Mouse (Mus musculus): ENCODE results near the gene Txlna. TPM values are rescaled to one million over a fixed set of nuclear protein-coding genes. Genes with fewer than 3 reads are reported as not detected.

Gene Txlna
- total and polyA plus RNA-seq, 3 experiments: 51.8 to 64.7 (median 52.2) TPM

DNA sequence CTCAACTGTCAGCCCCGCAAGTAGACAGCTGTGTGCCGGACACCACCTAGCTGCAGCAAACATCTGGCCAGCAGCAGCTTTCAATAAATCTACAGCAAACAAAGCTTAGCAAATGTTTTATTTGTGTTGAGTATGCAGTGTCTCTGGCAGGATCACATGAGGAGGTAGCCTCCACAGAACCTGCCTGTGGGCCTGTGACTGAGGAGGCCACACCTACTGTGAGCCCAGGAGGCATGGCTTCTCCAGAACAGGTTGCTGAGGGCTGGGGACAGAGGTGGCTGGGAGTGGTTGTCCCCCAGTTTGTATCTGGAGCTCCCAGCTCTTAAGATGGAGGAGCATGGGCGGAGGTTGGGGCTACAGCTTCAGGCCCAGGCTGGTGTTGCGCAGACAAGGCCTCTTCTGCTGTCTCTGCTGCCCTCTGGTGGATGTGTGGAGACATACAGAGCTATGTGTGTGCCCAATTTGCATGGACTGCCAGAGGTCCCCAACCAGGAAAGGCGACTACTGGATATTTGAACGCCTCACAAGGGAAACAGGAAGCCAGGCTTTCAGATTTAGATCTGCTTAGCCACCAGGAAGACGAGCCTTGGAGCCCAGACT, 32.3 kb downstream of the Txlna start:
- DNase-seq (ENCODE audit: extremely low read depth): peak; percentile 95
- in situ Hi-C loops (cut with MboI; ENCODE audit: low pct_ligation_motif_present, low pct_unique_long_range_greater_than_20kb, low sequenced_read_pairs): loop anchor here (5.0 to 25.0 kb wide), 2 partner anchors 56 to 246 kb away; no protein-coding TSS in a partner anchor
- Histone ChIP-seq H3K4me1 (ENCODE audit: control insufficient read depth in 1 of 2, insufficient read depth in 2 of 2) (peaks cover 6 to 49% of the 10 kb centered on the region in 2 experiments), H3K9ac (ENCODE audit: insufficient read depth, low read depth) (peak overlapping the region; percentile 1; the same call in 1 of the 2 replicates), H3K27me3 (replicated peaks) (no peaks in the 10 kb centered on the region), H3K4me3 (replicated peaks in 1 of 3; ENCODE audit: low read depth in 2 of 3, low read length in 2 of 3, poor library complexity in 1 of 3) (peak overlapping the region in 1 of 3 experiments; percentile 19), H3K4me2 (ENCODE audit: insufficient read depth, low read depth, poor library complexity, severe bottlenecking) (no peak overlapping the region), H3K79me2 (replicated peaks; ENCODE audit: control insufficient read depth, extremely low read depth, insufficient read depth, poor library complexity, severe bottlenecking) (no peaks in the 10 kb centered on the region), H3K36me3 (replicated peaks in 1 of 2; ENCODE audit: control insufficient read depth in 1 of 2, insufficient read depth in 1 of 2, low read length in 1 of 2) (peaks cover 45 to 81% of the 10 kb centered on the region in 2 experiments), H3K9me3 (replicated peaks; ENCODE audit: low read length) (no peaks in the 10 kb centered on the region), H3K27ac (ENCODE audit: insufficient read depth, low read depth) (peak overlapping the region; percentile 33; the same call in 1 of the 2 replicates)
- TF ChIP-seq USF2 (conservative IDR thresholded peaks at IDR 0.05; ENCODE audit: low read depth, low read length): 0 out of 2 replicates have a peak, but pooled peaks have one; percentile 3
- TF ChIP-seq CTCF (conservative IDR thresholded peaks at IDR 0.05 in 1 of 2, IDR thresholded peaks at IDR 0.05 in 1 of 2; ENCODE audit: low read depth in 2 of 2, low read length in 2 of 2): peak; percentile 81 to 95
- TF ChIP-seq RAD21 (IDR thresholded peaks at IDR 0.05; ENCODE audit: low read depth, low read length): peak; percentile 93
- no peak for TF ChIP-seq POLR2AphosphoS2 (IDR thresholded peaks at IDR 0.05; ENCODE audit: low read depth, low read length)
- TF ChIP-seq NRF1 (IDR thresholded peaks at IDR 0.05; ENCODE audit: low read depth, low read length): peak; percentile 60; the same call in 1 of the 2 replicates
- peak; percentile 81 for TF ChIP-seq ZC3H11A (IDR thresholded peaks at IDR 0.05; ENCODE audit: low read depth, low read length)
- TF ChIP-seq MAZ (IDR thresholded peaks at IDR 0.05; ENCODE audit: low read depth, low read length): no peak
- TF ChIP-seq IRF4 (IDR thresholded peaks at IDR 0.05; ENCODE audit: low read depth, low read length): peak; percentile 45; the same call in 1 of the 2 replicates
- TF ChIP-seq BHLHE40 (IDR thresholded peaks at IDR 0.05; ENCODE audit: low read depth, low read length): no peak
- peak; percentile 94 for TF ChIP-seq SMC3 (IDR thresholded peaks at IDR 0.05; ENCODE audit: low read depth, low read length)
- TF ChIP-seq ELF1 (IDR thresholded peaks at IDR 0.05; ENCODE audit: low read depth, low read length): peak; percentile 74
- no peak for TF ChIP-seq RCOR1 (conservative IDR thresholded peaks at IDR 0.05; ENCODE audit: low read depth, low read length)
- 0 out of 2 replicates have a peak, but pooled peaks have one; percentile 13 for TF ChIP-seq TCF12 (IDR thresholded peaks at IDR 0.05; ENCODE audit: low read depth, low read length)
- TF ChIP-seq NELFE (IDR thresholded peaks at IDR 0.05; ENCODE audit: low read depth, low read length): no peak
- TF ChIP-seq ZNF384 (IDR thresholded peaks at IDR 0.05; ENCODE audit: low read depth, low read length): no peak
- TF ChIP-seq MYC (IDR thresholded peaks at IDR 0.05; ENCODE audit: low read depth, low read length): peak; percentile 37; the same call in 1 of the 2 replicates
- dilution Hi-C loops (cut with MboI; ENCODE audit: extremely low pct_ligation_motif_present, extremely low pct_unique_long_range_greater_than_20kb, low sequenced_read_pairs): no loop called here

DNA sequence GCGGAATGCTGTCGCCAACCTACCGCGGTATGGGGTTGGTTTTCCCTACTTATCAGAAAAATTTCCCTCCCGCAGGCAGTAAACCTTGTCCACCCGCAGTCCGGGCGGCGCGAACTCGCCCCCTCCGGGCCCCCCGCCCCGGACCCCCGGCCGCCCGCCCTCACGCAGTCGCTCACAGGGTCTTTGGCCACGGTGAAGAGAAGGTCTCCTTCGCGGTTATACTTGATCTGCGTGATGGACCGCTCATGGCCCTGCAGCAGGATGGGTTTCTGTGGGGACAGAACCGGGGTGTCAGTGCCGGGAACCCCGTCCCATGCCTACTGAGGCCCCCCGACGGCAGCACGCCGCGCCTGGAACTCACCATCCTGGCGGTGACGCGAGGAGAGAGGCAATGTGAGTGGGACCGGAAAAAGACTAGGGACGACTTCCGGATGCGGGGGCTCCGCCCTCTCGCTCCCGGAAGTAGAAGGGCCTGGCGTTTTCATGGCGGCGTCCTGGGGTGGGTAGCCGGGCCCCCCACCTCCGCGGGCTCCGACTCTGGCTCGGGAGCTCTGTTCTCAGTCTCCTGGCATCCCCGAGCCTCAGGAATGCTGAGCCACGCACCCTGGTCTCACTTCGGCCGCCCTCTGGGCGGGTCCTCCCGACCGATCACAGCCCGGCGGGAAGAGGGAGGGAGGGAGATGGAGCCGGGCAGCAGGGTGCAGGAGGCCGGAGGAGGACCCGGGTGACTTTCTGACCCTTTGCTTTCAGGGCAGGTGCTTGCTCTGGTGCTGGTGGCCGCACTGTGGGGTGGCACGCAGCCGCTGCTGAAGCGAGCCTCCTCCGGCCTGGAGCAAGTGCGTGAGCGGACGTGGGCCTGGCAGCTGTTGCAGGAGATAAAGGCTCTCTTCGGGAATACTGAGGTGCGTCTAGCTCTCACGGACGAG, 40.4 kb downstream of the Txlna start, which contains the start of the genes Eif3i and Tmem234:
Eif3i (minus strand) TSS at position 416 of the 926 bp plus-strand sequence.
Tmem234 (plus strand) TSS at position 436 of the 926 bp plus-strand sequence.
- peak within 1 kb of the TSS; percentile 89 for H3K4me2 ChIP-seq (ENCODE audit: insufficient read depth, low read depth, poor library complexity, severe bottlenecking)
- H3K27me3 ChIP-seq (replicated peaks): no peaks in the 10 kb centered on the region
- dilution Hi-C loops (cut with MboI; ENCODE audit: extremely low pct_ligation_motif_present, extremely low pct_unique_long_range_greater_than_20kb, low sequenced_read_pairs) (no loop called here), in situ Hi-C loops (cut with MboI; ENCODE audit: low pct_ligation_motif_present, low pct_unique_long_range_greater_than_20kb, low sequenced_read_pairs) (loop anchor here (25.0 kb wide), 1 partner anchor 238 kb away; no protein-coding TSS in a partner anchor)
- peaks cover 66% of the 10 kb centered on the region for H3K79me2 ChIP-seq (replicated peaks; ENCODE audit: control insufficient read depth, extremely low read depth, insufficient read depth, poor library complexity, severe bottlenecking)
- peak within 1 kb of the TSS; percentile 94 for H3K9ac ChIP-seq (ENCODE audit: insufficient read depth, low read depth)
- H3K4me1 ChIP-seq (ENCODE audit: control insufficient read depth in 1 of 2, insufficient read depth in 2 of 2): peaks cover 13 to 41% of the 10 kb centered on the region in 2 experiments
- DNase-seq (ENCODE audit: extremely low read depth): peak; percentile 84
- peak within 1 kb of the TSS; percentile 68 to 89 (median 85) for H3K4me3 ChIP-seq (replicated peaks in 1 of 3; ENCODE audit: low read depth in 2 of 3, low read length in 2 of 3, poor library complexity in 1 of 3)
- peaks cover 35 to 70% of the 10 kb centered on the region in 2 experiments for H3K36me3 ChIP-seq (replicated peaks in 1 of 2; ENCODE audit: control insufficient read depth in 1 of 2, insufficient read depth in 1 of 2, low read length in 1 of 2)
- no peak within 1 kb of the TSS; the same call in 1 of the 2 replicates for H3K27ac ChIP-seq (ENCODE audit: insufficient read depth, low read depth)
- no peaks in the 10 kb centered on the region for H3K9me3 ChIP-seq (replicated peaks; ENCODE audit: low read length)
- TF ChIP-seq TBP (conservative IDR thresholded peaks at IDR 0.05; ENCODE audit: low read depth, low read length) (peak; percentile 79), SMC3 (IDR thresholded peaks at IDR 0.05; ENCODE audit: low read depth, low read length) (peak; percentile 18; the same call in 1 of the 2 replicates), MXI1 (IDR thresholded peaks at IDR 0.05; ENCODE audit: low read depth, low read length) (peak; percentile 92), MAX (IDR thresholded peaks at IDR 0.05; ENCODE audit: low read length) (peak; percentile 83), KAT2A (IDR thresholded peaks at IDR 0.05; ENCODE audit: insufficient replicate concordance, low read length) (peak; percentile 77; the same call in 1 of the 2 replicates), CTCF (conservative IDR thresholded peaks at IDR 0.05 in 1 of 2, IDR thresholded peaks at IDR 0.05 in 1 of 2; ENCODE audit: low read depth in 2 of 2, low read length in 2 of 2) (peak in 1 of 2 experiments; percentile 19; a peak in 1 of 4 replicates), MYC (IDR thresholded peaks at IDR 0.05; ENCODE audit: low read depth, low read length) (peak; percentile 88), CHD1 (IDR thresholded peaks at IDR 0.05; ENCODE audit: low read depth, low read length) (no peak), UBTF (IDR thresholded peaks at IDR 0.05; ENCODE audit: low read depth, low read length) (0 out of 2 replicates have a peak, but pooled peaks have one; percentile 58), RAD21 (IDR thresholded peaks at IDR 0.05; ENCODE audit: low read depth, low read length) (no peak), JUND (conservative IDR thresholded peaks at IDR 0.05; ENCODE audit: low read depth, low read length) (no peak), MEF2A (IDR thresholded peaks at IDR 0.05; ENCODE audit: borderline replicate concordance, low read depth, low read length) (0 out of 2 replicates have a peak, but pooled peaks have one; percentile 29), MAZ (IDR thresholded peaks at IDR 0.05; ENCODE audit: low read depth, low read length) (peak; percentile 70), JUN (IDR thresholded peaks at IDR 0.05; ENCODE audit: insufficient read depth, low read depth, low read length) (no peak), TCF12 (IDR thresholded peaks at IDR 0.05; ENCODE audit: low read depth, low read length) (peak; percentile 89; the same call in 1 of the 2 replicates), ZKSCAN1 (IDR thresholded peaks at IDR 0.05; ENCODE audit: borderline replicate concordance, low read depth, low read length) (no peak)

All from CH12.LX (cell line).